Mouse (Mus musculus): ENCODE data around the gene Grin2a. TPM values are rescaled to one million over a fixed set of nuclear protein-coding genes. Genes with fewer than 3 reads are reported as not detected.

Gene Grin2a
- polyA plus RNA-seq, 1 experiment from 2014 or later: 0.65 TPM

DNA sequence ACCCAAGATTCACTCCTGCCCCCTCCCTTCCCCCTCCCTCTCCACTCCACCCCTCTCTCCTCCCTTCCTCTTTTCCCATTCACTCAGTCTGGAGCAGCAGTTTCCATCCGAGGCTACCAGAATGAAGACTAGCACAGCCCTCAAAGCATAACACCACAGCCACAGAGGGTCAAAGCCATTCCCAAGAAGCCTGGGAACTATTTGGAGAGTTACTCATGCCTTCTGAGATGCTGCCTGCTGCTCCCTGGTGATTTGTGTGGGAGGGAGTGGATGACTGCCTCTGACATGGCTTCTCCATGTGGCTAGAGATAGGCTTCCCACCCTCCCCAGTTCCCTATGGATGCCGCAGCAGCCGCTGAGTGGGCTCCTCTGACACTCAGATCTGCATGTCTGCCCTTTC lies 10.3 kb downstream of the Grin2a start:
- no peaks in the 10 kb centered on the region for H3K9me3 ChIP-seq (replicated peaks; ENCODE audit: control insufficient read depth, low read length)
- 60% methylated on average over 3 of the region's 3 CpGs for WGBS

DNA sequence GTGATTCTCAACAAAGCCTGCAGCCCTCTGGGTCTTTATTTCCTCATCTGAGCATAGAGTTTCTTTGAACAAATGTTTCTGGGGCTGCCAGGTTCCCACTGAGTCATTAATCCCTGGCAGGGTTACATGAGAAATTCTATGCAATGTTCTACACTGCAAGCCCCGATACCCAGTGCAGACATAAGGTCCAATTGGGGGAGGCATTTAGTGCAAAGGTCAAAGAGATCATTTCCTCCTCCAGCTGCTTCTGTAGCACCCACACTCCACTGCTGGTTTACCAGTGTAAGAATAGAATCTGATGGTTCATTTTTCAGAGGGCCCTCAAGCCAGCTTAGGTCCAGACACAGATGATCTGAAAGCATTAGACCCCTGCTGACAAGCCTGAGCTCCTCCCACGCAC lies 14.7 kb downstream of the Grin2a start:
- Histone ChIP-seq H3K4me1 (ENCODE audit: control insufficient read depth, insufficient read depth, low read length) (no peaks in the 10 kb centered on the region), H3K9me3 (replicated peaks; ENCODE audit: control insufficient read depth, low read length) (no peaks in the 10 kb centered on the region), H3K27ac (ENCODE audit: low read length) (no peak overlapping the region), H3K27me3 (ENCODE audit: control insufficient read depth, insufficient read depth, low read length) (no peaks in the 10 kb centered on the region), H3K36me3 (ENCODE audit: control insufficient read depth, insufficient read depth, low read length) (no peaks in the 10 kb centered on the region), H3K4me3 (replicated peaks; ENCODE audit: low read length) (no peak overlapping the region), H3K9ac (ENCODE audit: low read length) (no peak overlapping the region), H3K4me2 (ENCODE audit: low read depth, low read length) (no peak overlapping the region)
- WGBS: 53% methylated on average over 2 of the region's 2 CpGs
- no peak for ATAC-seq (ENCODE audit: insufficient read depth, low FRiP score)

More for the DNA sequence above, 10.3 kb downstream of the Grin2a start:
- no peak for ATAC-seq (ENCODE audit: insufficient read depth, low FRiP score)
- Histone ChIP-seq H3K4me3 (replicated peaks; ENCODE audit: low read length) (no peak overlapping the region), H3K4me2 (ENCODE audit: low read depth, low read length) (no peak overlapping the region), H3K9ac (ENCODE audit: low read length) (no peak overlapping the region), H3K27ac (ENCODE audit: low read length) (no peak overlapping the region), H3K4me1 (ENCODE audit: control insufficient read depth, insufficient read depth, low read length) (no peaks in the 10 kb centered on the region), H3K27me3 (ENCODE audit: control insufficient read depth, insufficient read depth, low read length) (no peaks in the 10 kb centered on the region), H3K36me3 (ENCODE audit: control insufficient read depth, insufficient read depth, low read length) (no peaks in the 10 kb centered on the region)

DNA sequence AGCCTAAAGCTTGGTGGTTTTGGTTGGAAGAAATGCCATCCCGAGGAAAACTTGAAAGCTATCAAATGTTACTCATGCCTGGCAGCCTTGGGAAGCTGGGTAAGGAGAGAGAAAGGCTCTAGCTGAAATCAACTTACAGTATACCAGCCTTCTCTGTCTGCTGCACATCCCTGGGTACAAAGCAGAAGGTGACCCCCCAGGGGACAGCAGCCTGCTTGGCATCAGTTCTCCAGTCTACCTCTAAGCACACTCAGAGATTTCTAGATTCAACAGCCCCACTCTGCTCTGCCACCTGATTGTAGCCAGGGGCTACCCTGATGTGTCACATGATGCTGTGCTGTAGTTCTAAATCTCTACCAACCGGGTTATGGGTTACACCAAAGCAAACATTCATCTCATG lies 17.2 kb downstream of the Grin2a start:
- WGBS: 73% methylated on average over 2 of the region's 2 CpGs
- Histone ChIP-seq H3K4me3 (replicated peaks; ENCODE audit: low read length) (no peak overlapping the region), H3K36me3 (ENCODE audit: control insufficient read depth, insufficient read depth, low read length) (no peaks in the 10 kb centered on the region), H3K4me2 (ENCODE audit: low read depth, low read length) (no peak overlapping the region), H3K27me3 (ENCODE audit: control insufficient read depth, insufficient read depth, low read length) (no peaks in the 10 kb centered on the region), H3K9me3 (replicated peaks; ENCODE audit: control insufficient read depth, low read length) (no peaks in the 10 kb centered on the region), H3K27ac (ENCODE audit: low read length) (no peak overlapping the region), H3K9ac (ENCODE audit: low read length) (no peak overlapping the region), H3K4me1 (ENCODE audit: control insufficient read depth, insufficient read depth, low read length) (no peaks in the 10 kb centered on the region)
- no peak for ATAC-seq (ENCODE audit: insufficient read depth, low FRiP score)

DNA sequence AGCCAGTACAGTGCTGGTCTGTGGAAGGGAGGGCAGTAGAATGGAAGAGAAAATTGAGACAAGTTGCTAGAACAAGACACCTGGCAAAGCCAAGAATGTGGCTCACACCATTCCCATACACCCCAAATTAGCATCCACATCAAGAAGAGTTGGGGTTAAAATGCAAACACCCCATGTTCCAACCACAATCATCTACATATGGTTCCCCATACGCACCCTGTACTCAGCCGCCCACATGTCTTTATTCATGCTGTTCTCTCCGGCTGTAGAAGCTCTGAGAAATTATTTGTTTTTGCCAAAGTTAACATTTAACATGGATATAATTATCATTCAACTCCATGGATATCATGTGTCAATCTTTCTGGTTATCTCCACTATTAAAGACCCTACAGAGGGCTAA lies 22.7 kb downstream of the Grin2a start:
- H3K36me3 ChIP-seq (ENCODE audit: control insufficient read depth, insufficient read depth, low read length): no peaks in the 10 kb centered on the region
- H3K4me3 ChIP-seq (replicated peaks; ENCODE audit: low read length): no peak overlapping the region
- H3K27me3 ChIP-seq (ENCODE audit: control insufficient read depth, insufficient read depth, low read length): no peaks in the 10 kb centered on the region
- H3K4me2 ChIP-seq (ENCODE audit: low read depth, low read length): no peak overlapping the region
- H3K9me3 ChIP-seq (replicated peaks; ENCODE audit: control insufficient read depth, low read length): no peaks in the 10 kb centered on the region
- H3K9ac ChIP-seq (ENCODE audit: low read length): no peak overlapping the region
- WGBS: 65% methylated on average over 3 of the region's 3 CpGs
- ATAC-seq (ENCODE audit: insufficient read depth, low FRiP score): no peak
- H3K4me1 ChIP-seq (ENCODE audit: control insufficient read depth, insufficient read depth, low read length): no peaks in the 10 kb centered on the region
- H3K27ac ChIP-seq (ENCODE audit: low read length): no peak overlapping the region

DNA sequence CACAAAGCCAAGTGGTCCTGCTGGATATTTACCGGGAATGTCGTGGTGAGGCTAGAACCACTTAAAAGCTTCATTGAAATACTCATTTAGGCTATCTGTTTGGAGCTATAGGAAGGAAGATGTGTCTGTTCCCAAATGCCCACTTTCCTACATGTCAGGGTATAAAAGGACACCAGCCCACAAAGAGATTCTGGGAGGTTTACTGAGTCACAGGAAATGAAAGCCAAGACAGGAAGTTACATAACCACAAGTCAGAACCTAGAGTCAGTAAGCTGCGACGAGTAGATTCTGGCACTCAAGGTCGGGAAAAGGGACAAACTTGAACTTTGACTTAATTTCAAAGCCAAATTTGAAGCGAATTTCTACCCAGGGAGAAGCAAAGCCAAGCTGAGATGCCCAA lies 30.9 kb downstream of the Grin2a start:
- H3K4me3 ChIP-seq (replicated peaks; ENCODE audit: low read length): no peak overlapping the region
- H3K27me3 ChIP-seq (ENCODE audit: control insufficient read depth, insufficient read depth, low read length): no peaks in the 10 kb centered on the region
- no peak for ATAC-seq (ENCODE audit: insufficient read depth, low FRiP score)
- H3K9me3 ChIP-seq (replicated peaks; ENCODE audit: control insufficient read depth, low read length): no peaks in the 10 kb centered on the region
- H3K4me2 ChIP-seq (ENCODE audit: low read depth, low read length): no peak overlapping the region
- H3K27ac ChIP-seq (ENCODE audit: low read length): no peak overlapping the region
- no peaks in the 10 kb centered on the region for H3K36me3 ChIP-seq (ENCODE audit: control insufficient read depth, insufficient read depth, low read length)
- no peak overlapping the region for H3K9ac ChIP-seq (ENCODE audit: low read length)
- H3K4me1 ChIP-seq (ENCODE audit: control insufficient read depth, insufficient read depth, low read length): no peaks in the 10 kb centered on the region
- 75% methylated on average over 6 of the region's 6 CpGs for WGBS

DNA sequence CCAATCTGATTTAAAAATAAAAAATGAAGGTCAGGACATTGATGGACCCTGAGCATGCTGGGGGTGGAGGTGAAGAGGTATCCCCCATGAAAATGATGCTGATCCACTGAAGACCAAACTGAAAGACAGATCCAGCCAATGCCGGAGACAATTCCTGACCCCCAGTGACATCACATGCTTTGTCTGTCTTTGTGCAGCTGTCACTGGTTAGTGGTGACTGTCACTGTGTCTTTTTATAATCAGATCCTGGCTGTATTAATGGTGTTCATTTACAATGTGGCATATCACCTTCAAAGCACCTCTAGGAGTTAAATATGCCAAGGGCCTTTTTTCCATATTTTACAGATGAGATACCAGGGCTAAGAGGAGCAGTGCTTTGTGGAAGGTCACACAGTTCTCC lies 32.9 kb downstream of the Grin2a start:
- Histone ChIP-seq H3K4me3 (replicated peaks; ENCODE audit: low read length) (no peak overlapping the region), H3K9ac (ENCODE audit: low read length) (no peak overlapping the region), H3K27me3 (ENCODE audit: control insufficient read depth, insufficient read depth, low read length) (no peaks in the 10 kb centered on the region), H3K9me3 (replicated peaks; ENCODE audit: control insufficient read depth, low read length) (no peaks in the 10 kb centered on the region), H3K4me1 (ENCODE audit: control insufficient read depth, insufficient read depth, low read length) (no peaks in the 10 kb centered on the region), H3K36me3 (ENCODE audit: control insufficient read depth, insufficient read depth, low read length) (no peaks in the 10 kb centered on the region), H3K27ac (ENCODE audit: low read length) (no peak overlapping the region), H3K4me2 (ENCODE audit: low read depth, low read length) (no peak overlapping the region)
- ATAC-seq (ENCODE audit: insufficient read depth, low FRiP score): no peak
- WGBS: 67% methylated on average over 1 of the region's 1 CpGs

DNA sequence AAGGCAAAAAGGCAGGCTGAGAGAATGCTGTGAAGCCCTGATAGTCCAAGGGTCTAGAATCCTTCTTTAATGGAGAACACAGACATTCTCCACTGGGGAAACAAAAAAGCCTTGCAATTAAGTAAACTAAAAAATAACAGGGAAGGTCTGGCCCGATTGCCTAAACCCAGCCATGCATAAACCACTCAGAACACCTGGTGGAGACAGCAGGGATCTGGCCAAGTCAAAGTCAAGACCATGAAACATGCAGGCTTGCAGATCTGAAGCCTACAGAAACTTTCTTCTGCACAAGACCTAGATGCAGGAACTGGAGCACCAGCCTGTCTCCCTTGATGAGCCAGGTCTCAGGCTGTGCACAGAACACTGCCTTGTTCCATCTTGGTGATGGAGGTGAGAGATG lies 36.0 kb downstream of the Grin2a start:
- Histone ChIP-seq H3K4me1 (ENCODE audit: control insufficient read depth, insufficient read depth, low read length) (no peaks in the 10 kb centered on the region), H3K4me2 (ENCODE audit: low read depth, low read length) (no peak overlapping the region), H3K27ac (ENCODE audit: low read length) (no peak overlapping the region), H3K27me3 (ENCODE audit: control insufficient read depth, insufficient read depth, low read length) (no peaks in the 10 kb centered on the region), H3K36me3 (ENCODE audit: control insufficient read depth, insufficient read depth, low read length) (no peaks in the 10 kb centered on the region), H3K4me3 (replicated peaks; ENCODE audit: low read length) (no peak overlapping the region), H3K9me3 (replicated peaks; ENCODE audit: control insufficient read depth, low read length) (no peaks in the 10 kb centered on the region), H3K9ac (ENCODE audit: low read length) (no peak overlapping the region)
- WGBS: 46% methylated on average over 1 of the region's 1 CpGs
- ATAC-seq (ENCODE audit: insufficient read depth, low FRiP score): no peak

DNA sequence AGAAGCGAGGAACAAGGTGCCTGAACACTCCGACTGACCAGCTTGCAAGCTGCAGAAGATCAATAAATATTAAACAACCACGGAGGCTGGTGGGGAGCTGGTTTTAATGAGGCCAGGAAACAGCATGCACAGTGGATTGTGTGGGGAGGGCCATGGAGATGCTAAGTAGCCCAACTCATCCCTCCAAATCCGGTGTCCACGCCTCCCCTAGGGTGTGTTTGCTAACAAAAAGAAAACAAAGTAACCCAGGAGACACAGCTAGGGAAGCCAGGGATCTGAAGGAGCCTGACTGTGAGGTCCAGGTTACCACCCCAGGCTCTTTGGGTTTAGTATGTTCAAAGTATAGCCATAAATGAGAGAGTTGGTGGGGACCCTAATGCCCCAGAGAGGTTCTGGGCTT lies 41.1 kb downstream of the Grin2a start:
- WGBS: 40% methylated on average over 5 of the region's 5 CpGs
- Histone ChIP-seq H3K27ac (ENCODE audit: low read length) (no peak overlapping the region), H3K4me2 (ENCODE audit: low read depth, low read length) (no peak overlapping the region), H3K27me3 (ENCODE audit: control insufficient read depth, insufficient read depth, low read length) (no peaks in the 10 kb centered on the region), H3K4me3 (replicated peaks; ENCODE audit: low read length) (no peak overlapping the region), H3K9ac (ENCODE audit: low read length) (no peak overlapping the region), H3K4me1 (ENCODE audit: control insufficient read depth, insufficient read depth, low read length) (no peaks in the 10 kb centered on the region), H3K9me3 (replicated peaks; ENCODE audit: control insufficient read depth, low read length) (no peaks in the 10 kb centered on the region), H3K36me3 (ENCODE audit: control insufficient read depth, insufficient read depth, low read length) (no peaks in the 10 kb centered on the region)
- ATAC-seq (ENCODE audit: insufficient read depth, low FRiP score): no peak

DNA sequence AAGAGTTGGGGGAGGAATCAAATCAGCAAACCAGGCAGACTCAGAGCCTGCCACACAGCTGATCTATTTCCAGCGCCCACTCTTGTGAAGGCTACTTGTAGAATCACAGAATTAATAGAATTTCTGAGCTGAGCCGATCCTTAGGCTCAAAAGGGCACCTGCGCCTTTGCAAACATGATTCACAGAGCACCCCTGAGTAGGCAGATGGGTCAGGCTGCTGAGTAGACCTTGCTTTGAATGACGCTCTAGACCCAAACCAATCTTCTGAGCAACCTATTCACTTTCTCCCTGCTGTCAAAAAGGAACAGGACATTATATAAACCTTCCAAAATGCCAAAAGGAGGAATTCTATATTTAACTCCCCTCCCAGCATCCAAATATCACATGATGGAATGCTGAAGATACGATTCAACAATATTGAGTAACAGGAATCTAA lies 41.9 kb downstream of the Grin2a start:
- no peaks in the 10 kb centered on the region for H3K9me3 ChIP-seq (replicated peaks; ENCODE audit: control insufficient read depth, low read length)
- no peaks in the 10 kb centered on the region for H3K4me1 ChIP-seq (ENCODE audit: control insufficient read depth, insufficient read depth, low read length)
- WGBS: 82% methylated on average over 5 of the region's 5 CpGs
- no peak for ATAC-seq (ENCODE audit: insufficient read depth, low FRiP score)
- H3K36me3 ChIP-seq (ENCODE audit: control insufficient read depth, insufficient read depth, low read length): no peaks in the 10 kb centered on the region
- H3K4me3 ChIP-seq (replicated peaks; ENCODE audit: low read length): no peak overlapping the region
- H3K9ac ChIP-seq (ENCODE audit: low read length): no peak overlapping the region
- no peaks in the 10 kb centered on the region for H3K27me3 ChIP-seq (ENCODE audit: control insufficient read depth, insufficient read depth, low read length)
- H3K4me2 ChIP-seq (ENCODE audit: low read depth, low read length): no peak overlapping the region
- H3K27ac ChIP-seq (ENCODE audit: low read length): no peak overlapping the region

DNA sequence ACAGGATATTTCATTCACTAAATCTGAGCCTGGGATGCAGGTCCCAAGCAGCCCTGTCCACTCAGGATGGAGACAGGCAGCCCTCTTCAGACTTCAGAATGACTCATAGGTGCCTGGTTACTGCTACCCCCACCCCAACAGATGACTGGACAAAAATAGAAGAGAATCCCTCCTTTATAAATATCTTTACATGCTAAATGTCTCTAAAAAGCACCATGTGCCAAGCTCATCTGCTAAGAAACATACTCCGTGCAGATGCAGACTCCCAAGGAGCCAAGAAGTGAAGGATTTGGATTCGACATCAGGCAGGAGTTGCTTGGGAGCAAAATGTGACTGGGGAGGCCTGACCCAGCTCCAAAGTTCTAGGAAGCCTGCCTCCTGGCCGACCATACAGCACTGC lies 46.1 kb downstream of the Grin2a start:
- no peak overlapping the region for H3K27ac ChIP-seq (ENCODE audit: low read length)
- H3K4me3 ChIP-seq (replicated peaks; ENCODE audit: low read length): no peak overlapping the region
- 52% methylated on average over 3 of the region's 3 CpGs for WGBS
- no peaks in the 10 kb centered on the region for H3K36me3 ChIP-seq (ENCODE audit: control insufficient read depth, insufficient read depth, low read length)
- H3K9me3 ChIP-seq (replicated peaks; ENCODE audit: control insufficient read depth, low read length): no peaks in the 10 kb centered on the region
- no peaks in the 10 kb centered on the region for H3K4me1 ChIP-seq (ENCODE audit: control insufficient read depth, insufficient read depth, low read length)
- H3K9ac ChIP-seq (ENCODE audit: low read length): no peak overlapping the region
- H3K4me2 ChIP-seq (ENCODE audit: low read depth, low read length): no peak overlapping the region
- no peaks in the 10 kb centered on the region for H3K27me3 ChIP-seq (ENCODE audit: control insufficient read depth, insufficient read depth, low read length)
- no peak for ATAC-seq (ENCODE audit: insufficient read depth, low FRiP score)
